In the genomic region with DNA sequence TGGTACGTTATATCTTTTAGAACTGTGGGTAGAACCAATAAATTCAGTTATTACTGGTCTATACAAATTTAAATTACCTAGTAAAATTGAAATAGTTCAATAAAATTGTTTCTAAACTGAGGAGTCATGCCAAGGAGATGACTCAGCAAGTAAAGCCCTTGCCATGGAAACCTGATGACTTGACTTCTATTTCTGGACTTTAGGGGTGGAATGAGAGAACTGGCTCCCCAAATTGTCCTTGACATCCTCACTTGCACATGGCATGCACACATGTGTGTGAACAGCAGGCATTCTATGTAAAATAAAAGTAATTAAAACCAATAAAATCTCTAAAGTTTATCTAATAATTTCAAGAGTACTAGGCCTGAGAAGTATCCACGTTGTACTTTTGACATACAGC, we compare ENCODE assay signal across 19 mouse cellular contexts.
A peak's percentile ranks its signal among the peaks of the same experiment; 100 is the strongest.
DNase-seq lines count a peak whose midpoint lies in the region; ATAC-seq and TF ChIP-seq lines count a peak whose summit lies in the region.
"Had no signal": no experiment of that assay in that cellular context is flagged by ENCODE, and none has a peak within 500 bp of the region (broad histone marks: within the 10 kb centered on the region; RNA-seq: fewer than 3 reads in every experiment).

No protein-coding gene starts in this region.

- H3K4me1 ChIP-seq in heart, postnatal 0 days (ENCODE audit: control insufficient read depth, insufficient read depth): peaks cover 7% of the 10 kb centered on the region; the same call in 1 of the 2 replicates
- peaks cover 5% of the 10 kb centered on the region; the same call in 1 of the 2 replicates for H3K4me1 ChIP-seq in heart, embryonic 12.5 days (replicated peaks)
- H3K4me1 ChIP-seq in CH12.LX (ENCODE audit: control insufficient read depth in 1 of 2, insufficient read depth in 2 of 2): peaks cover 0 to 2% of the 10 kb centered on the region in 2 experiments; a peak in 1 of 4 replicates
- H3K4me1 ChIP-seq in hindbrain, embryonic 16.5 days (ENCODE audit: control insufficient read depth, insufficient read depth, low read depth, low read length): no peaks in the 10 kb centered on the region
- H3K4me1 ChIP-seq: embryonic facial prominence, embryonic 12.5 days; forebrain, embryonic 15.5 days; midbrain, embryonic 13.5 days; stomach, embryonic 15.5 days had no signal

- no peak for TF ChIP-seq RAD21 in CH12.LX (IDR thresholded peaks at IDR 0.05; ENCODE audit: low read depth, low read length)

- peak; percentile 28 to 78 for DNase-seq in adrenal gland, adult (ENCODE audit: inconsistent age in 2 of 2, low spot score in 1 of 2)
- DNase-seq in adrenal gland, postnatal 4 days (ENCODE audit: low spot score in 2 of 2): no peak
- peak; percentile 17 for DNase-seq in heart, postnatal 0 days (ENCODE audit: low spot score)
- no peak for DNase-seq in CH12.LX (ENCODE audit: extremely low read depth)
- DNase-seq in c-Kit-negative CD71-positive TER-119-positive erythroid progenitor cells, embryonic 14.5 days (ENCODE audit: low read depth, low spot score): peak; percentile 15
- DNase-seq in cerebellum, adult 18-20 months: no peak
- DNase-seq: cerebellum, postnatal 14 days; gastrocnemius, postnatal 25 days; kidney, adult 8-10 months; left cerebral cortex, postnatal 4 days; lung, postnatal 36 days; thymus, postnatal 36 days had no signal

- TF ChIP-seq POLR2A in CH12.LX (IDR thresholded peaks at IDR 0.05; ENCODE audit: low read depth, low read length): no peak

- H3K27me3 ChIP-seq in heart, postnatal 0 days (ENCODE audit: control insufficient read depth, insufficient read depth, low read length): no peaks in the 10 kb centered on the region
- H3K27me3 ChIP-seq in heart, embryonic 12.5 days (replicated peaks): no peaks in the 10 kb centered on the region
- no peaks in the 10 kb centered on the region for H3K27me3 ChIP-seq in CH12.LX (replicated peaks)
- no peaks in the 10 kb centered on the region for H3K27me3 ChIP-seq in hindbrain, embryonic 16.5 days (replicated peaks; ENCODE audit: control insufficient read depth, insufficient read depth, low read length)
- H3K27me3 ChIP-seq: embryonic facial prominence, embryonic 12.5 days; forebrain, embryonic 15.5 days; liver, embryonic 15.5 days; midbrain, embryonic 13.5 days; stomach, embryonic 15.5 days had no signal

- dilution Hi-C loops in CH12.LX (cut with MboI; ENCODE audit: extremely low pct_ligation_motif_present, extremely low pct_unique_long_range_greater_than_20kb, low sequenced_read_pairs): no loop called here

- no peak overlapping the region for H3K4me3 ChIP-seq in heart, postnatal 0 days (ENCODE audit: low read depth, low read length)
- H3K4me3 ChIP-seq in heart, embryonic 12.5 days: no peak overlapping the region
- H3K4me3 ChIP-seq in CH12.LX (replicated peaks in 1 of 3; ENCODE audit: low read depth in 2 of 3, low read length in 2 of 3, poor library complexity in 1 of 3): no peak overlapping the region
- H3K4me3 ChIP-seq in hindbrain, embryonic 16.5 days (ENCODE audit: low read length): no peak overlapping the region
- H3K4me3 ChIP-seq: embryonic facial prominence, embryonic 12.5 days; forebrain, embryonic 15.5 days; liver, embryonic 15.5 days; midbrain, embryonic 13.5 days; stomach, embryonic 15.5 days had no signal

- H3K9me3 ChIP-seq in heart, postnatal 0 days (replicated peaks; ENCODE audit: control insufficient read depth, low read length): no peaks in the 10 kb centered on the region
- H3K9me3 ChIP-seq in heart, embryonic 12.5 days (replicated peaks): no peaks in the 10 kb centered on the region
- no peaks in the 10 kb centered on the region for H3K9me3 ChIP-seq in CH12.LX (replicated peaks; ENCODE audit: low read length)
- no peaks in the 10 kb centered on the region for H3K9me3 ChIP-seq in hindbrain, embryonic 16.5 days (ENCODE audit: control insufficient read depth, low read length)
- H3K9me3 ChIP-seq: embryonic facial prominence, embryonic 12.5 days; forebrain, embryonic 15.5 days; liver, embryonic 15.5 days; midbrain, embryonic 13.5 days; stomach, embryonic 15.5 days had no signal

- no peak for TF ChIP-seq CTCF in heart, postnatal 0 days (IDR thresholded peaks at IDR 0.05; ENCODE audit: low read depth)
- TF ChIP-seq CTCF in CH12.LX (conservative IDR thresholded peaks at IDR 0.05 in 1 of 2, IDR thresholded peaks at IDR 0.05 in 1 of 2; ENCODE audit: low read depth in 2 of 2, low read length in 2 of 2): no peak

- in situ Hi-C loops in CH12.LX (cut with MboI; ENCODE audit: low pct_ligation_motif_present, low pct_unique_long_range_greater_than_20kb, low sequenced_read_pairs): no loop called here

- no peak for TF ChIP-seq EP300 in heart, postnatal 0 days (IDR thresholded peaks at IDR 0.05; ENCODE audit: low read depth)
- no peak for TF ChIP-seq EP300 in CH12.LX (IDR thresholded peaks at IDR 0.05; ENCODE audit: low read length)

- no peak overlapping the region for H3K27ac ChIP-seq in heart, postnatal 0 days (ENCODE audit: low read depth)
- no peak overlapping the region for H3K27ac ChIP-seq in heart, embryonic 12.5 days (ENCODE audit: poor library complexity, severe bottlenecking)
- H3K27ac ChIP-seq in CH12.LX (ENCODE audit: insufficient read depth, low read depth): no peak overlapping the region
- no peak overlapping the region for H3K27ac ChIP-seq in hindbrain, embryonic 16.5 days (ENCODE audit: low read depth, low read length)
- H3K27ac ChIP-seq: embryonic facial prominence, embryonic 12.5 days; forebrain, embryonic 15.5 days; liver, embryonic 15.5 days; midbrain, embryonic 13.5 days; stomach, embryonic 15.5 days had no signal

- H3K79me2 ChIP-seq in CH12.LX (replicated peaks; ENCODE audit: control insufficient read depth, extremely low read depth, insufficient read depth, poor library complexity, severe bottlenecking): peaks cover 14% of the 10 kb centered on the region; the same call in 1 of the 2 replicates

- no peaks in the 10 kb centered on the region for H3K36me3 ChIP-seq in heart, postnatal 0 days (replicated peaks; ENCODE audit: control insufficient read depth, insufficient read depth, low read length)
- H3K36me3 ChIP-seq in heart, embryonic 12.5 days: no peaks in the 10 kb centered on the region
- no peaks in the 10 kb centered on the region for H3K36me3 ChIP-seq in CH12.LX (replicated peaks in 1 of 2; ENCODE audit: control insufficient read depth in 1 of 2, insufficient read depth in 1 of 2, low read length in 1 of 2)
- no peaks in the 10 kb centered on the region for H3K36me3 ChIP-seq in hindbrain, embryonic 16.5 days (ENCODE audit: control insufficient read depth, insufficient read depth, low read length)
- H3K36me3 ChIP-seq: embryonic facial prominence, embryonic 12.5 days; forebrain, embryonic 15.5 days; liver, embryonic 15.5 days; midbrain, embryonic 13.5 days; stomach, embryonic 15.5 days had no signal

- H3K4me2 ChIP-seq in heart, postnatal 0 days (ENCODE audit: low read depth, low read length): no peak overlapping the region
- H3K4me2 ChIP-seq in heart, embryonic 12.5 days: no peak overlapping the region
- no peak overlapping the region for H3K4me2 ChIP-seq in CH12.LX (ENCODE audit: insufficient read depth, low read depth, poor library complexity, severe bottlenecking)
- H3K4me2 ChIP-seq in hindbrain, embryonic 16.5 days (ENCODE audit: low read length): no peak overlapping the region
- H3K4me2 ChIP-seq: embryonic facial prominence, embryonic 12.5 days; forebrain, embryonic 15.5 days; liver, embryonic 15.5 days; midbrain, embryonic 13.5 days; stomach, embryonic 15.5 days had no signal

- WGBS in heart, postnatal 0 days: 60% methylated on average over 2 of the region's 2 CpGs
- WGBS in heart, embryonic 12.5 days: 77% methylated on average over 2 of the region's 2 CpGs
- 86% methylated on average over 2 of the region's 2 CpGs for WGBS in hindbrain, embryonic 16.5 days

- no peak for ATAC-seq in heart, postnatal 0 days (ENCODE audit: insufficient read depth, low read depth)
- no peak for ATAC-seq in heart, embryonic 12.5 days (ENCODE audit: insufficient number of reproducible peaks, low FRiP score)
- ATAC-seq in hindbrain, embryonic 16.5 days: no peak
- ATAC-seq: forebrain, embryonic 15.5 days; midbrain, embryonic 13.5 days had no signal

- no peak overlapping the region for H3K9ac ChIP-seq in heart, postnatal 0 days (replicated peaks; ENCODE audit: low read depth, low read length)
- no peak overlapping the region for H3K9ac ChIP-seq in heart, embryonic 12.5 days
- no peak overlapping the region for H3K9ac ChIP-seq in CH12.LX (ENCODE audit: insufficient read depth, low read depth)
- no peak overlapping the region for H3K9ac ChIP-seq in hindbrain, embryonic 16.5 days (ENCODE audit: low read depth, low read length)
- H3K9ac ChIP-seq: embryonic facial prominence, embryonic 12.5 days; forebrain, embryonic 15.5 days; liver, embryonic 15.5 days; midbrain, embryonic 13.5 days; stomach, embryonic 15.5 days had no signal

TF ChIP-seq in CH12.LX, 34 proteins besides CTCF, POLR2A, EP300 and RAD21:
- TF ChIP-seq MAFK (IDR thresholded peaks at IDR 0.05; ENCODE audit: insufficient replicate concordance, low read length): 0 out of 2 replicates have a peak, but pooled peaks have one; percentile 20
- no peak for TF ChIP-seq ELF1 (IDR thresholded peaks at IDR 0.05; ENCODE audit: low read depth, low read length)
- TF ChIP-seq MEF2A (IDR thresholded peaks at IDR 0.05; ENCODE audit: borderline replicate concordance, low read depth, low read length): no peak
- no peak for TF ChIP-seq ZMIZ1 (IDR thresholded peaks at IDR 0.05; ENCODE audit: low read depth, low read length)
- no peak for TF ChIP-seq IRF4 (IDR thresholded peaks at IDR 0.05; ENCODE audit: low read depth, low read length)
- no peak for TF ChIP-seq KAT2A (IDR thresholded peaks at IDR 0.05; ENCODE audit: insufficient replicate concordance, low read length)
- no peak for TF ChIP-seq PAX5 (IDR thresholded peaks at IDR 0.05; ENCODE audit: low read length)

Comparison
In these comparisons a context has a peak if more than half of its experiments do, and no peak if none do; other contexts are left out.
1. DNase-seq: peak in adrenal gland, adult (2 of 2), heart, postnatal 0 days (single experiment) and c-Kit-negative CD71-positive TER-119-positive erythroid progenitor cells, embryonic 14.5 days (single experiment); none in adrenal gland, postnatal 4 days (0 of 2), CH12.LX (single experiment) and cerebellum, adult 18-20 months (0 of 2).